Mouse (Mus musculus): ENCODE measurements around the gene Lactb.

Lactb gene

GRCm38 (mm10) chr9:66980458-66980857, 5.2 kb upstream of the Lactb start:
- peak; percentile 81 for DNase-seq (ENCODE audit: extremely low spot score, low spot score)

DNA sequence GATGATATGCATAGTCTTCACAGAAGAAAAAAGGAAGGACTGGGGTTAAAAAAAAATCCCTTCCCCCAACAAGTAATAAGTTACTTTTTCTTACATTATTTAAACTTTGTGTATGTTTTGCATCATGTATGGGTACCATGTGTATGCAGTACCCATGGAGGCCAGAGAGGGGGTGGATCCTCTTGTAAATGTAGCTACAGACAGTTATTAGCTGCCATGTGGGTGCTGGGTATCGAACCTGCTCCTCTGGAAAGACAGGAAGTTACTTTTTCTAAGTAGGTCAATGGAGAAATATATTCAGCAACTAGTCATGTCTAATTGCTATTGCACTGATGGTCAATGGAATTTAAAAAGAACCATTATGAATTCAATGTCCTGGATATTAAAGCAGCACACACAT, 3.2 kb upstream of the Lactb start:
- DNase-seq (ENCODE audit: extremely low spot score, low spot score): no peak

- DNase-seq (ENCODE audit: extremely low spot score, low spot score): no peak
These were observed 2.7 kb upstream of the Lactb start for GRCm38 (mm10) chr9:66977982-66978381.

GRCm38 (mm10) chr9:66977121-66977520, 1.8 kb upstream of the Lactb start:
- no peak for DNase-seq (ENCODE audit: extremely low spot score, low spot score)

DNA sequence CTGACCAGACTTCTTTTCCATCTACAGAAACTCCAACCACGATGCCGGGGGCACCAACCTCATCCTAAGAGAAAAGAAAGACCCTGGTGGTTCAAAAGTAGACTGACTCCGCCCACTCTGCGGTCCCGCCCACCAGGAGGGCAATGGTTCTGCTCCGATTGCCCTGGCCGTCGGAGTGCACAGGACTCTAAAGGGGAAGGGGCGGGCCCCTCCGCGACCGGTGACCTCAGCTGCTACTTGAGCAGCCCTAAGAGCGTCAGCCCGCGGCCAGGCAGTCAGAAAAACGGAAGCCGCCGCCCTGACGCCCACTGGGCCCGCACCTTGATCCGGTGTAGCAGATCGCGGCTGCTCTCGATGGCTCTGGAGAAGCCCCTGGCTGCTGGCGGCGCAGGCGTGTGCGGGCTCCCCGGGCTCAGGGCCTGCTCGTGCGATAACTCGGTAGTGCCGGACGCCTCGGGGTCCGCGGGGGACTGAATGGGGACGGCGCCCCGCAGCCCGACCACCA, 511 bp downstream of the Lactb start:
- DNase-seq (ENCODE audit: extremely low spot score, low spot score): peak; percentile 82

DNA sequence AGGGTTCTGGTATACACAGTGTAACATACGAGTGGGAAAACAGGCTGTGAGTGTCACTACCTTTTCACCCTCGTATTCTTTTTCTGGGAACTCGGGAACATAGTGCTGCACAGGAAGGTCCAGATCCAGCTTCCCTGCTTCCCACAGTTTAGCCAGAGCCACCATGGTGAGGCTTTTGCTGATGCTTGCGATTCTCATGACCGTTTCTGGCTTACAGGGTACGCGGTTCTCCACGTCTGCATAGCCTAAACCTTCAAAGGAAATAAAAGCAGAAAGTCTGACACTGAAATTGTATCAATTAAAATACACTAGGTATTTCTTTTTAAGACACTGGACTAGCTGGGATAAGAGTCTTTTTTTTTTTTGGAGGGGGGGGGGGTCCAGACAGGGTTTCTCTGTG, 4.2 kb downstream of the Lactb start:
- DNase-seq (ENCODE audit: extremely low spot score, low spot score): no peak

GRCm38 (mm10) chr9:66967492-66967891, 7.8 kb downstream of the Lactb start:
- DNase-seq (ENCODE audit: extremely low spot score, low spot score): no peak

GRCm38 (mm10) chr9:66961478-66961877, 13.8 kb downstream of the Lactb start:
- no peak for DNase-seq (ENCODE audit: extremely low spot score, low spot score)

GRCm38 (mm10) chr9:66957451-66957850, 17.8 kb downstream of the Lactb start:
- no peak for DNase-seq (ENCODE audit: extremely low spot score, low spot score)

DNA sequence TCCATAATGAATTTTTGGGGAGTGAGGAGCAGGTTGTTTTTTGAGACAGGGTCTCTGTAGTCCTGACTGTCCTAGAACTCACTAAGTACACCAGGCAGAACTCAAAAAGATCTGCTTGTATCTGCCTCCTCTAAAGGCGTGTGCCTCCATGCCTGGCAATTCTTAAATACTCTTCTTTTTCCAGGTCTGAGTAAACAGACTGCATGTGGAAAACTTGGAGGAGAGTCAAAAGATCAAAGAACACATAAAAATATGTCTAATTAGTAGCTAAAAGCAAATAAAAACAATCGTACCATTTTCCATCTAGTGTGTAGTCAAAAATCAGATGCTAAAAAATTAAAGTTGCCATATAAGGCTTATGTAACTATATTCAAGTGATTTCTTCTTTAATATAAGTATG, 22.4 kb downstream of the Lactb start:
- no peak for DNase-seq (ENCODE audit: extremely low spot score, low spot score)

- DNase-seq (ENCODE audit: extremely low spot score, low spot score): no peak
These were observed 23.0 kb downstream of the Lactb start for GRCm38 (mm10) chr9:66952321-66952720.

DNA sequence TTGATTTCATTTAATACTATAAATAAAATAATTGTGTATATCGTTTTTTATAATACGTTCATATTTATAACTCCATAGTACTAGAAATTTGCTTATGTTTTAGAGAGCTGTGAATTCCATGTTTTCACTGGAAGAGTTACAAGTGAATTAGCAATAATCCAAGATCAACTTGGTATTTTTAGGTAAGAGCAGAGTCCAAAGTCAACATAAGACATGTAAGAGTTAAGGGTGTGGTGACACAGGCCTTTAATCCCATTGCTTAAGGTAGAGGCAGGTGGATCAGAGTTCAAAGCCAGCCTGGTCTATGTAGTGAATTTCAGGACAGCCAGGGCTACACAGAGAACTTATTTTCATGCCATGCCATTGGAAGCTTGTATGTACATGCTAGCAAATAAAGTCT, 26.7 kb downstream of the Lactb start:
- no peak for DNase-seq (ENCODE audit: extremely low spot score, low spot score)

DNA sequence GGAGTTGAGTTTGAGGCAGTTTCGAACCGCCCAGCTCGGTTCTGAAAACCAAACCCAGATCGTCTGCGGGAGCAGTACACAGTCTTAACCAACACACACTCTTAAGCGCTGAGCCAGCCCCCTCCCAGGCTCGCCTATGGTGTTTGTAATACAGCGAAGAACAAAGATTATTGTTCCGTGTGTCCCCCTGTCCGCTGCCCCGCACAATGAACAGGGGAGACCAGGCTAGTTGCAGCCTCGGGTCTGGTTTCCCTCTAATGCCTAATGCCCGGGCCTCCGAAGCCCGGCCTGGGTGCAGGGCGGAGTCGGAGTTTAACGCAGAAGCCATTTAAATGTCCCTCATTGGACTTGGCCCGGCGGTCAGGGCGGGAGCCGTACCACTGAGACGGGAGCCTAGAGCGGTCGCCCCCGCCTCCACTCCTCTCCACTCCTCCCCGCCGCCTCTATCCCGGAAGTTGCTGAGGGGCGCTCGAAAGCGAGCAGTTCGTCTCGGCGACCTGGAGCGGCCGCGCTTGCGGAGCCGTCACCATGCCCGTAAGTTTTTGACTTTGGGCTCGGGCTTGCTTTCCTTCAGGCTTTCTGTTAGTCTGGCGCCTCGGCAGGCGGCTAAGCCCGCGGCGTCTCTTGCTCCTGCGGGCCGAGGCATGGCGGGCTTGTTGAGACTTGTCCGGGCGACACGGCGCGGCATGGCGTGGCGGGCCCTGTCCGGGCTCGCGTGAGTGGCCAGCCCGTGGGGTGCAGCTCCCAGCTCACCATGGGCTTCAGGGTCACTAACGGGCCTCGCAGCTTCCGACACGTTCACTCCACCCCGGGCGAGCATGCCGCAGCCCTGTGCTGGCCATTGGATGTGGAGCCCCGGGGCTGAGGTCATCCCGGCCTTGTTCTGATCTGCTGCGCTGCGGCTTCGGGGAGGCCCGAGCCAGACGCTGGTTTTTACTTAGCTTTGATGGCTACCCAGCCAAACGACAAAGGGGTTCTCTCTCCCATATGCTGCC, 29.3 kb downstream of the Lactb start, which contains the start of gene Rps27l:
TSS of gene Rps27l (plus strand) at position 440 of the 995 bp plus-strand sequence.
- DNase-seq (ENCODE audit: extremely low spot score, low spot score): peak; percentile 95

DNA sequence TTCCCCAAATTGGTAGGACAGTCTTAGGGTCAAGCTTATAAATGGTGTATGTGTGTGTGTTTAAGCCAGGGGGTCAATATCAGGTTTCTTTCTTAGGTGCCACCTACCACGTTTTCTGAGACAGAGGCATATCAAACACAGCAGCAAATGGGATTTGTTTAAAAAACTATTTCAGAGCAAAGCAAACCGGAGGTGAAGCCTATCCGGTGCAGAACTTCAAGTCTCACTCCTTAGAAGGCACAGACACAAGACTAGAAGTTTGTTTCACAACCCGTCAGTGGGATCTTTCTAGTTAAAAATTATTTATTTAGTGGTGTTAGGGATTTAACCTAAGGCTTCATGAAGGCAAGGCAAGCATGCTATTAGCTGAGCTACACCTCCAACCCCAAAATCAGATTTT, 30.1 kb downstream of the Lactb start:
- DNase-seq (ENCODE audit: extremely low spot score, low spot score): no peak

DNA sequence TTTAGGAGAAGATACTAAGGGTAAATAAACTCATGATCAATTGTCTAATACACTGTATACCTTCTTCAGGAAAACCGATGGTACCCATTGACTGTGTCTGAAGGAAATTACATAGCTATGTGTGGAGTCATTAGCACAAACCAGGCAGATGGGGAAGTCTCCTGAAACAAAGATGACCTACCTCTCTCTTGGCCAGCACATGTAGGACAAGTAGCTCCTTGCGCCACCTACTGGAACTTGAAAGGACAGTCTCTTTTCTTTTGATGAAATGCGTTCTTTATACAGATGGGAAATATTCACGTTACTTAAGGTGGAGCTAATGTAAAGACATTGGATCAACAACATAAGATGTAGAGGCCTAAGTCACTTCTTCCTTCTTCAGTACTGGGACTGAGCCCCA, 36.4 kb downstream of the Lactb start:
- no peak for DNase-seq (ENCODE audit: extremely low spot score, low spot score)

GRCm38 (mm10) chr9:66937507-66937906, 37.8 kb downstream of the Lactb start:
- no peak for DNase-seq (ENCODE audit: extremely low spot score, low spot score)

- DNase-seq (ENCODE audit: extremely low spot score, low spot score): no peak
These were observed 41.1 kb downstream of the Lactb start for GRCm38 (mm10) chr9:66933869-66934808.

- no peak for DNase-seq (ENCODE audit: extremely low spot score, low spot score)
These were observed 44.9 kb downstream of the Lactb start for GRCm38 (mm10) chr9:66930351-66930750.

GRCm38 (mm10) chr9:66927696-66928402, 47.4 kb downstream of the Lactb start:
- DNase-seq (ENCODE audit: extremely low spot score, low spot score): no peak

DNA sequence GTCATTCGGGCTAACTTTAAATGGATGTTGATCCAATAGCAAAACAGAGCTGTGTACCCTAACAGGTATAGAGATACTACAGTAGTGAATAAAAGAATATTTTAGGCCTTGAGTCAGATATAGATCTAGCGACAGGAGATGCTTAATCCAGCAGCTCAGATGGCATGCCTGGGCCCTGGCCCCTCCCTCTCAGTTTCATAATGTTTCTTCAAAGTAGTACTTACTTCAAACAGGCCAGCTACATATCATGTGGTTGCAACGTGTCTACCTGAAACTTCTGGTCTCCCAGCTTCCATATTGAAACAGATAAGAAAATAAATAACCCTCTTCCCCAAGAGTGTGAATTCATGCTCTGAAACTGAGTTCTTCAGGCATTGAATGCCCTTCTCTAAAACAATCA, 49.4 kb downstream of the Lactb start:
- DNase-seq (ENCODE audit: extremely low spot score, low spot score): no peak

DNA sequence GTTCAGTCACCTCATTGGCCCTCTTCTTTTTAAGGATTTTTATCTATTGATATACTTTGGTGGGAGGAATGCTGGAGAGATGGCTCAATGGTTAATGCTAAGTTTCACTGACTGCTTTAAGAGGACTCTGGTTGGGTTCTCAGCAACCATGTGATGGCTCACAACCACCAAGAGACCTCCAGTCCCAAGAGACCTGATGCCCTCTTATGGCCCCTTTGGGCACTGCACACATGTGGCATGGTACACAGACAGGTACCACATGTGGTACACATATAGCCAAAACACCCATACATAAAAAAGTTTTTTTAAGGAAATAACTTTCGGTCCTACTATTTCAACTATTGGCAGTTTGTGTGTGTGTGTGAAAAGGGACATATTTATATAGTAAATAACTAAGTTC, 53.2 kb downstream of the Lactb start:
- DNase-seq (ENCODE audit: extremely low spot score, low spot score): no peak

Measured in neural tube, embryonic 10.5 days (tissue).